Mouse (Mus musculus): ENCODE data around the gene Thumpd1. TPM values are rescaled to one million over a fixed set of nuclear protein-coding genes. Genes with fewer than 3 reads are reported as not detected.

Gene Thumpd1
- total RNA-seq (2012; rRNA removed), result 60.5 and 64.1 TPM in 2 replicates

- peak within 1 kb of the TSS; percentile 78 for H3K27ac ChIP-seq (ENCODE audit: insufficient read depth, low read depth, low read length, poor library complexity, severe bottlenecking)
- H3K4me1 ChIP-seq (ENCODE audit: control insufficient read depth in 2 of 2, insufficient read depth in 2 of 2, low read length in 2 of 2, poor library complexity in 1 of 2), result no peaks in the 10 kb centered on the region; a peak in 1 of 4 replicates
- peak within 1 kb of the TSS; percentile 73 to 99 for H3K4me3 ChIP-seq (ENCODE audit: insufficient read depth in 1 of 2, low read depth in 1 of 2, low read length in 2 of 2, poor library complexity in 1 of 2, severe bottlenecking in 1 of 2)
- no peaks in the 10 kb centered on the region for H3K9me3 ChIP-seq (ENCODE audit: control insufficient read depth, insufficient read depth, low read depth, low read length)
- TF ChIP-seq CHD2 (IDR thresholded peaks at IDR 0.05; ENCODE audit: low read depth, low read length), result no peak
- peak; percentile 86 for TF ChIP-seq HCFC1 (IDR thresholded peaks at IDR 0.05; ENCODE audit: borderline replicate concordance, insufficient read depth, low read length)
- peak; percentile 52; the same call in 1 of the 2 replicates for TF ChIP-seq ZC3H11A (IDR thresholded peaks at IDR 0.05; ENCODE audit: borderline replicate concordance, low read depth, low read length)
- TF ChIP-seq ZNF384 (IDR thresholded peaks at IDR 0.05; ENCODE audit: low read depth, low read length), result no peak
- TF ChIP-seq MAFK (IDR thresholded peaks at IDR 0.05; ENCODE audit: insufficient read depth, low read depth, low read length), result no peak
- H3K9ac ChIP-seq (ENCODE audit: insufficient read depth, low read depth, low read length, poor library complexity, severe bottlenecking), result peak within 1 kb of the TSS; percentile 99
- peaks cover 22% of the 10 kb centered on the region for H3K36me3 ChIP-seq (ENCODE audit: control insufficient read depth, insufficient read depth, low read length, poor library complexity, severe bottlenecking)
- DNase-seq (ENCODE audit: low read depth, low spot score), result peak; percentile 86
- in situ Hi-C loops (cut with MboI; ENCODE audit: low sequenced_read_pairs in 2 of 2, unreplicated experiment in 2 of 2), result no loop called here
These were observed at the start of gene Thumpd1 for GRCm38 (mm10) chr7:119720253-119720946. Gene Thumpd1 (minus strand): TSS chr7:119720798.

DNA sequence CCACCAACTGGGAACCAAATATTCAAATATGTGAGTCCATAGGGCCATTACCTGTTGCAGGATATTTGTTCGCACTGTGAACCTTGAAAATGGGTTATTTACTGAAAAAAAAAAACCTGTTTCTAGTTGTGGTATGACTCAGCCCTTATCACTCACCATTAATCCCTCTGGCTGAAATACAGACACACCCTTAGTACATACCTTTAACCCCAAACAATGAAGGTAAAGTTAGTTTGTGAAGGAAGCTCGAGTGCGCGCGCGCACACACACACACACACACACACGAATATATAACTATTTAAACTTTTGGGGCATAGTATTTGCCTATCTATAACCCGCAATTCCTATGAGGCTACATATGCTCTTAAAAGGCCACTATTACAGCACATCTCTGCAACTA, 49.3 kb upstream of the Thumpd1 start:
- TF ChIP-seq ZC3H11A (IDR thresholded peaks at IDR 0.05; ENCODE audit: borderline replicate concordance, low read depth, low read length), result no peak
- TF ChIP-seq CHD2 (IDR thresholded peaks at IDR 0.05; ENCODE audit: low read depth, low read length), result no peak
- no peak for TF ChIP-seq HCFC1 (IDR thresholded peaks at IDR 0.05; ENCODE audit: borderline replicate concordance, insufficient read depth, low read length)
- no peak overlapping the region for H3K27ac ChIP-seq (ENCODE audit: insufficient read depth, low read depth, low read length, poor library complexity, severe bottlenecking)
- no peaks in the 10 kb centered on the region for H3K4me1 ChIP-seq (ENCODE audit: control insufficient read depth in 2 of 2, insufficient read depth in 2 of 2, low read length in 2 of 2, poor library complexity in 1 of 2)
- no peaks in the 10 kb centered on the region for H3K36me3 ChIP-seq (ENCODE audit: control insufficient read depth, insufficient read depth, low read length, poor library complexity, severe bottlenecking)
- no peak overlapping the region for H3K9ac ChIP-seq (ENCODE audit: insufficient read depth, low read depth, low read length, poor library complexity, severe bottlenecking)
- no peak for DNase-seq (ENCODE audit: low read depth, low spot score)
- no peaks in the 10 kb centered on the region for H3K9me3 ChIP-seq (ENCODE audit: control insufficient read depth, insufficient read depth, low read depth, low read length)
- H3K4me3 ChIP-seq (ENCODE audit: insufficient read depth in 1 of 2, low read depth in 1 of 2, low read length in 2 of 2, poor library complexity in 1 of 2, severe bottlenecking in 1 of 2), result no peak overlapping the region
- in situ Hi-C loops (cut with MboI; ENCODE audit: low sequenced_read_pairs in 2 of 2, unreplicated experiment in 2 of 2), result no loop called here

DNA sequence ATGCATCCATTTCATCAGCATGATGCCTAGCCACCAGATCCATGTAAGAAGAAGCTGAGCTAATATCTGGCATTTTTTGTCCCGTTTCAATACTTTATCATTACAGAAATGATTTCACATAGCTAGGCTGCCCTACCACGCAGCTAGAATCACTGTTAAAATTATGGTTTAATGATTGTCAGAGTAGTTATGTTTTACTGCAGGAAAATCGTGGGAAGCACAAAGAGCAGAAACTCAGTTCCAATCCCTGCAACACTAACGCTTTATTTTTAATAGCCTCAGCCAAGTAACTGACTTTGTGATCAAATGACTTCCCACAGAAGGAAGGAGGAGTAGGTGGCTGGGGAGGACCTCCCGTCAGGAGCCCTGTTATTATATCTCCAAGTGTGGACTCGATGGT, 46.4 kb upstream of the Thumpd1 start:
- no peak for TF ChIP-seq ZNF384 (IDR thresholded peaks at IDR 0.05; ENCODE audit: low read depth, low read length)
- TF ChIP-seq HCFC1 (IDR thresholded peaks at IDR 0.05; ENCODE audit: borderline replicate concordance, insufficient read depth, low read length), result no peak
- TF ChIP-seq ZC3H11A (IDR thresholded peaks at IDR 0.05; ENCODE audit: borderline replicate concordance, low read depth, low read length), result no peak
- TF ChIP-seq MAFK (IDR thresholded peaks at IDR 0.05; ENCODE audit: insufficient read depth, low read depth, low read length), result no peak
- no peak for TF ChIP-seq CHD2 (IDR thresholded peaks at IDR 0.05; ENCODE audit: low read depth, low read length)
- DNase-seq (ENCODE audit: low read depth, low spot score), result no peak
- H3K9me3 ChIP-seq (ENCODE audit: control insufficient read depth, insufficient read depth, low read depth, low read length), result no peaks in the 10 kb centered on the region
- H3K9ac ChIP-seq (ENCODE audit: insufficient read depth, low read depth, low read length, poor library complexity, severe bottlenecking), result no peak overlapping the region
- H3K36me3 ChIP-seq (ENCODE audit: control insufficient read depth, insufficient read depth, low read length, poor library complexity, severe bottlenecking), result no peaks in the 10 kb centered on the region
- no peak overlapping the region for H3K27ac ChIP-seq (ENCODE audit: insufficient read depth, low read depth, low read length, poor library complexity, severe bottlenecking)
- no peaks in the 10 kb centered on the region for H3K4me1 ChIP-seq (ENCODE audit: control insufficient read depth in 2 of 2, insufficient read depth in 2 of 2, low read length in 2 of 2, poor library complexity in 1 of 2)
- H3K4me3 ChIP-seq (ENCODE audit: insufficient read depth in 1 of 2, low read depth in 1 of 2, low read length in 2 of 2, poor library complexity in 1 of 2, severe bottlenecking in 1 of 2), result no peak overlapping the region
- in situ Hi-C loops (cut with MboI; ENCODE audit: low sequenced_read_pairs in 2 of 2, unreplicated experiment in 2 of 2), result no loop called here

- Histone ChIP-seq H3K4me1 (ENCODE audit: control insufficient read depth in 2 of 2, insufficient read depth in 2 of 2, low read length in 2 of 2, poor library complexity in 1 of 2) (no peaks in the 10 kb centered on the region), H3K27ac (ENCODE audit: insufficient read depth, low read depth, low read length, poor library complexity, severe bottlenecking) (no peak overlapping the region), H3K36me3 (ENCODE audit: control insufficient read depth, insufficient read depth, low read length, poor library complexity, severe bottlenecking) (no peaks in the 10 kb centered on the region), H3K9ac (ENCODE audit: insufficient read depth, low read depth, low read length, poor library complexity, severe bottlenecking) (no peak overlapping the region), H3K9me3 (ENCODE audit: control insufficient read depth, insufficient read depth, low read depth, low read length) (no peaks in the 10 kb centered on the region), H3K4me3 (ENCODE audit: insufficient read depth in 1 of 2, low read depth in 1 of 2, low read length in 2 of 2, poor library complexity in 1 of 2, severe bottlenecking in 1 of 2) (no peak overlapping the region)
- DNase-seq (ENCODE audit: low read depth, low spot score), result no peak
- in situ Hi-C loops (cut with MboI; ENCODE audit: low sequenced_read_pairs in 2 of 2, unreplicated experiment in 2 of 2), result no loop called here
- TF ChIP-seq HCFC1 (IDR thresholded peaks at IDR 0.05; ENCODE audit: borderline replicate concordance, insufficient read depth, low read length), result no peak
- no peak for TF ChIP-seq CHD2 (IDR thresholded peaks at IDR 0.05; ENCODE audit: low read depth, low read length)
- no peak for TF ChIP-seq ZC3H11A (IDR thresholded peaks at IDR 0.05; ENCODE audit: borderline replicate concordance, low read depth, low read length)
- TF ChIP-seq MAFK (IDR thresholded peaks at IDR 0.05; ENCODE audit: insufficient read depth, low read depth, low read length), result no peak
These were observed 43.8 kb upstream of the Thumpd1 start for GRCm38 (mm10) chr7:119764377-119764776.
